Mouse (Mus musculus) A20 (cell line): ENCODE measurements around the gene Tpm4.
A peak's percentile ranks its signal among the peaks of the same experiment; 100 is the strongest.

Experiments
- DNase-seq: peaks from one replicate; pipeline ENCODE4 v3.0.0-alpha.2; 2011; ENCODE audit warnings: low read depth, low spot score

The Tpm4 gene

GRCm38 (mm10) chr8:72143256-72143824, 8.6 kb downstream of the Tpm4 start:
- DNase-seq, result no peak

- DNase-seq, result no peak
Observed at GRCm38 (mm10) chr8:72144345-72144975, 9.7 kb downstream of the Tpm4 start.

- no peak for DNase-seq
Observed at GRCm38 (mm10) chr8:72145511-72145910, 10.7 kb downstream of the Tpm4 start.

GRCm38 (mm10) chr8:72146056-72146455, 11.3 kb downstream of the Tpm4 start:
- DNase-seq, result no peak

- no peak for DNase-seq
Observed at GRCm38 (mm10) chr8:72146556-72146955, 11.8 kb downstream of the Tpm4 start.

DNA sequence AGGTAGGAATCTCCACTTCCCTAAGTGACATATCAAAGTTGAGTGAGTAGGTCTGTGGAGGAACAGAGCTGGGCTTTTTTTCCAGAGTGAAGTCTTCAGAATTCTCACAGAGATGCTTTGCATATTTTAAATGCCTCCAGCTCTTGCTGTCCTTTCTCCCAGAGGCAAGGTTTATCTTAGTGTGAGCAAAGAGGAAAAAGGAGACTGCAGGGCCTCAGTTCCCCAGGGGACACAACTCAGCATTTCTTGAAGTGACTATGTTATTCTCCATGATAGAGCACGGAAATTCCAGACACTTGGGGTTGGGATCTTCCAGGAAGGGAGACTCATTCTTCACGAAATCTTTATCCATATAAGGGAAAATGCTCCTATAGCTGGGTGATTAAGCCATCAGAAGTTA, 12.5 kb downstream of the Tpm4 start:
- DNase-seq, result no peak

- no peak for DNase-seq
Observed at GRCm38 (mm10) chr8:72149056-72149455, 14.3 kb downstream of the Tpm4 start.

DNA sequence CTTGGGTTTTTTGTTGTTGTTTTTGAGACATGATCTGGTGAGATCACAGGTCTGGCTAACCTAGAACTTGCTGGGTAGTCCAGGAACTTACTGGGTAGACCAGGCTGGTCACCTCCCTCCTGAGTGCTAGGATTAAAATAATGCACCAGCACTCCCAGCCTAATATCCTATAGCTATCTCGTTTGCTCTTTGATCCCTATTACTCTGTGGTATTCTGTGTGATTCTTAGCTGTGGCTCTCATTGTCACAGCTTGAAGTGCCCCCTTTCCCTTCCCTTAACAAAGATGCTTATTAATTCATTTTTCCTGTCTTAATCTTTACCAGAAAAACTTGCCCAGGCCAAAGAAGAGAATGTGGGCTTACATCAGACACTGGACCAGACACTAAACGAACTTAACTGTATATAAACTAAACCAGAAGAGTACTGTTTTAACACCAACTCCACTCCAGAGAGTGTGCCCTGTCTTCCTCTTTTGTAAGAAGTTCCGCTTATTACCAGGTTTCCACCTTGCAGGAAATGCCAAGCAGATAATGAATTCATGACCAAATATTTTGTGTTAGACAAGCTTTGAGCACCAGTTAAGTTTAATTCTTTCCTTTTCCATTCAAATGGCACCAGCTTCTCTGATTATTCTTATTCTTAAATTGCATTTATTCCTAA, 16.8 kb downstream of the Tpm4 start:
- no peak for DNase-seq

DNA sequence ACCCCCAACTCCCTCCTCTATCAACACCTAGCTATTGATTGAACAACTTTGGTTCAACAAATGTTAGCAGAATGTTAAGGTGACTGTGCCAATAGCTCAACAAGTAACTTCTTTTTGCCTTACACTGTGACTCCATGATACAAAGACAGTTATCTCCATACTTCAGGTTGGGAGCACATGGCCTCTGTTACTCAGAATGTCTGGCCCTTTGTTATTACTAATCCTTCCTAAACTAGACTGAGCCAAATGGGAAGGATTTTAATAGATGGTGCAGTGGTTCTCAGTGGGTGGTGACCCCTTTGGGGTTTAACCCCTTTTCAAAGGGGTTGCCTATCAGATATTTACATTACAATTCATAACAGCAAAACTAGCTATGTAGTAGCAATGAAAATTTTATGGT, 18.6 kb downstream of the Tpm4 start:
- DNase-seq, result no peak

DNA sequence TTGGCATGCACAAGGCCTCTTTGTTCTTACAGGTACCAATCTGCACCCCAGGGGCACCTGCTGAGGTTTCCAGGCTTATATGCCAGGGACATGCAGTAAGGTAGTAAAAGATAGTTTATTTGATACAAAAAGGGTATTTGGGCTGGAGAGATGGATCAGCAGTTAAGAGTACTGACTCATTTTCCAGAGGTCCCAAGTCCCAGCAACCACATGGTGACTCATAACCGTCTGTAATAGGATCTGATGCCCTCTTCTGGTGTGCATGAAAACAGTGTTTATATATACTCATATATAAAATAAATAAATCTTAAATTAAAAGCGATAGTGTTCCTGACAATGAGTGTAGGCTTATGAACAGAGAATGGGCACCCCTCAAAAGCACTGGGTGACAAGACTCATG, 23.3 kb downstream of the Tpm4 start:
- DNase-seq, result no peak

DNA sequence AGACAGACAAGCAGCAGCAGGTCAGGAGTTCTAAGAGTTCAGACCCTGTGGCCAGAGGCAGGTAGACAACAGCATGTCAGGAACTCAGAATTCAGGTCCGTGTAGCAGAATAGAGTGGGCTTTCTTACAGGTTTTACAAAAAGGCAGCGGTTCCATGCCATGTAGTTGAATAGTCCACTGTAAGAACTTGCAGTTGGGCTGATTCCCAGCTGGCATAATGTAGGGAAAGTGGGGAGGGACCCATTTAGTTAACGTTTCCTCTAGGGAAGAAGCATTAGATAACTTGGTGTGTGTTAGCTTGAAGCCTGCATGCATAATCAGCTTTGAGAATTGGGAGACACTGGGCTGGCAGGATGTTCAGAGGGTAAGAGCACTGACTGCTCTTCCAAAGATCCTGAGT, 24.0 kb downstream of the Tpm4 start:
- no peak for DNase-seq

DNA sequence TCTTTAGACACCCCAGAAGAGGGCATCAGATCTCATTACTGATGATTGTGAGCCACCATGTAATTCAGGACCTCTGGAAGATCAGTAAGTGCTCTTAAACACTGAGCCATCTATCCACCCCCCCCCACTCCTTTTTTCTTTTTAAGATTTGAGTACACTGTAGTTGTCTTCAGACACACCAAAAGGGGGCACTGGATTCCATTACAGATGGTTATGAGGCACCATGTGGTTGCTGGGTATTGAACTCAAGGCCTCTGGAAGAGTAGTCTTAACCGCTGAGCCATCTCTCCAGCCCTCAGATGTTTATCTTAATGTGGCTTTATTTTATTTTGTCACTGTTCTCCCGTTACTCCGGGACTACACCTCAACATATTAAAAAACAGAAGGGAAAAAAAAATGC, 25.2 kb downstream of the Tpm4 start:
- DNase-seq, result peak; percentile 68

DNA sequence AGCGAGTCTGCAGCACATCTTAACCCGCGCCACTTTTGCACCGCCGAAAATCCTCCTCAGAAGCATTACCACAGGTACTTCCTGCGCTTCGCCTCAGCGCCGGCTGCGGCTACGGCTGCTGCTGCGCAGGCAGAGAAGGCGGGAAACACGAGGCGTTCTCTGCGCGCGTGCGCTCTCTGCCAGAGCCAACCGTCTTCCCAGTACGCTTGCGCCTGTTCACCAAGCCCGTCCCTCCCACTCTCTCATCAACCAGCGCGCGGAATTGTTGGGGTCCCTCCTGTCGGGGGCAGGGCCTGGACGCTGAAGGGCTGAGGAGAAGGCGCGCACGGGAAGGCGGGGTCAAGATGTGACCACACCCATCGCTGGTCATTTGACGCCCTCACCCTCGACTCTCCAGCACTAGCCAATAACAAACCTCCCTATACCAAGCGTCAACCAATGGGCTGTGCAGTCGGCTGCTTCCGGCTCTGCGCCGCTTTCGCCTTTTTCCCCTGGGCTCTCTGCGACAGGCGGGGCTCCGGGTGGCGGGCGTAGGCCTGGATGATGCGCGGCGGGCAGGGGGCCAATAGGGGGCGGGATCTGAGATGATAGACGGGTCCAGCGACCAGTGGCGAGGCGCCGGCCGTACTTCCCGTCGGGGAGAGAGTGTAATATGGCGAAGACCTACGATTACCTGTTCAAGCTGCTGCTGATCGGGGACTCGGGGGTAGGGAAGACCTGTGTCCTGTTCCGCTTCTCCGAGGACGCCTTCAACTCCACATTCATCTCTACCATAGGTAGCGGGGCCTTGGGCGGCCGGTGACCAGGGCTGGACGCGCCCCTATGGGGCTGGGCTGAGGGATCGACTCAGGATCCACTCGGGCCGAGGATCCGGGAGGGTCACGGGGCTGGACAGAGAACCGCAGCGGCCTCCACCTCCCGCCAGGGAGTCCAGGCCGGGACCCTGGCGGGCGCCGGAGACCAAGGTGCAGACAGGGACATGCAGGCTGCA, 26.2 kb downstream of the Tpm4 start, which contains the start of gene Rab8a:
Gene Rab8a, plus strand, starts transcription at position 494 of the 991 bp plus-strand sequence.
- peak; percentile 100 for DNase-seq

DNA sequence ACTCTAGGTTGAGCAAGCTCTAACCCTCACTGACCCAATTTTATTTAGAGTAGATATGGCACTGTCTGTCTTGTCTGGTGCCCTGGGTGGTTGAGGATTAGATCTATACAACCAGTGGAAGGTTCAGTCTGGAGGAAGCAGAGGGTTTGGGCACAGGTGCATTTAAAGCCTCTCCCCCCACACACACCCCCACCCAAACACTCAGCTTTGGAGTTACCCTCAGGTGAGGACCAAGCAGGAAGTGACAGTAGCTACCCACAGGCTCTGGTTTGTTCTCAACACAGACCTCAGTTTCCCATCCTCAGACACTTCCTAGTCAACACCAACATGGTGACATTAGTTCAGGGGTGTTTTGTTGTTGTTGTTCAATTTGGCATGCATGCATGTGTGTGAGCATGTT, 28.0 kb downstream of the Tpm4 start:
- no peak for DNase-seq

- peak; percentile 85 for DNase-seq
Observed at GRCm38 (mm10) chr8:72169098-72169668, 34.4 kb downstream of the Tpm4 start.

GRCm38 (mm10) chr8:72169681-72170249, 35.0 kb downstream of the Tpm4 start:
- DNase-seq, result no peak

GRCm38 (mm10) chr8:72177346-72177925, 42.7 kb downstream of the Tpm4 start:
- peak; percentile 61 for DNase-seq

DNA sequence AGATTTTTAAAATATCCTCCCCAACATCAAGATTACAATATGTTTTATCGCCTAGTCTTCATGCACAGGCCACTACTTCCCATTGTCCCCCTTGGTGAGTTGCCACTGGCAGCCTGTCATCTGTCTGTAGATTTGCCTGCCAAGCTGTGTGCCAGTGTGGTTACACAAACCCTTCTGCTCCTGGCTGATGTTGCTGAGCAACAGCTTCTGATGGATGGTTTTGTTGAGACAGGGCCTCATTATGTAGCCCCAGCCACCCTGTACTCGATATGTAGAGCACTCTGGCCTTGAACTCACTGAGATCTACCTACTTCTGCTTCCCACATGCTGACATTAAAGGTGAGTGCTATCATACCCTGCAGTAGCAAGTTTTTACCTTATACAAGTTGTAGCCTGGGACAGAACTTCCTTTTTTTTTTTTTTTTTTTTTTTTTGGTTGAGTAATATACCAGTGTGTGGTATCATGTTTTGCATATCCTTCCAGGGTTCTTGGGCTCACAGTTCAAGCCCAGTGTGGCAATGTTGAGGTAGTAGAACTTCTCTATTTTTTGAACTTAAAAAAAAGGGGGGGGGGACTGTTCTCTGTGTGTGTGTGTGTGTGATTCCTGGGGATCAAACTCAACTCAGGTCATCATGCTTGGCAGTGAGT, 48.9 kb downstream of the Tpm4 start:
- DNase-seq, result peak; percentile 77

DNA sequence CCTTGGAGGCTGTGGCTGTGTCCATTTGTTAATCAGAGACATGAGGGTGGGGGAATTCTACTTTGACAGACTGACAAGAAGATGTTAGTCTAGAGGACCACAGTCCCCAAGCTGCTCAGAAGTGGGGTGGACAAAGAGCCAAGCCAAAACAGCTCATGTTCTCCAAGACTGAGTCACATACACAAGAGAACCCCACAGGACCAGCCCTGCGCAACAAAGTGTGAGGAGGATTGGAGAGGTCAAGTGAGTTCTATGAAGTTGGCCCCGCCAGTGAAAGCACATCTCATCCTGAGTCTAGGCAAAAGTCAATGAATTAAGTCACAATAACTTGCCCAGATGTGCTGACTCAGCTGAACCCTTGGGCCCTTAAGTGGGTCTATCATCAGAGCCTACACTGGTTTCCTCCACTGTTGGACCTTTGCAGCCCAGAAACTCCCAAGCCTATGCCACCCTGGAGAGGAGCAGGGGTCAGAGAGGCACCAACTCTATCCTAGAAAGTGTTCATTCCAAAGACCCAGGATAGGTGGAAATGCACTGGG, 53.1 kb downstream of the Tpm4 start:
- DNase-seq, result no peak
